Mouse (Mus musculus): ENCODE data around the gene Pik3ca.
"Not testable (repeated sequence)": the region's sequence is repeated elsewhere in the genome, so short reads cannot be mapped to it uniquely, and the experiment has no call there.

Pik3ca gene

GRCm38 (mm10) chr3:32401591-32401990 is 4.1 kb downstream of the Pik3ca start:
- DNase-seq (ENCODE audit: low spot score), result peak; percentile 27

GRCm38 (mm10) chr3:32402990-32403885 is 5.8 kb downstream of the Pik3ca start:
- DNase-seq (ENCODE audit: low spot score), result no peak

DNA sequence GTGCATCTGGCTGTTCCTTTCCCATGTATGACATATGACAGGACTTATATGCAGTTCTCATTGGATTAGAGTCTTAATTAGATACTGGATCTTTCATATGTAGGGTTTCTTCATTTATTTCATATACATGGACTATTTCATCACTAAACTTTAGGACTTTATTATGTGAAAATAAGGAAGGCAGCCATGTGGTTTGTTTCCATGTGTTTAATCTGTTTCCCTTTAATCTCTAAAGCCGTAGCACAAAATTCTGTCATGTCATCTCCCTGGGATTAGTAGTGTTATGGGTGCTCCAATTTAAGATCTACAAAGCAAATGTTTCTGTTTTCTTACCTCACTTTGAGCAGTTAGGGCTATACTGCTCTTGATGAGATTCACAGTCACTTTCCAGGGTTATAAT is 8.2 kb downstream of the Pik3ca start:
- no peak for DNase-seq (ENCODE audit: low spot score)

GRCm38 (mm10) chr3:32406804-32407203 is 9.3 kb downstream of the Pik3ca start:
- DNase-seq (ENCODE audit: low spot score), result no peak

- peak; percentile 79 for DNase-seq (ENCODE audit: low spot score)
Measured at GRCm38 (mm10) chr3:32408811-32409273, 11.4 kb downstream of the Pik3ca start.

- no peak for DNase-seq (ENCODE audit: low spot score)
Measured at GRCm38 (mm10) chr3:32412502-32413044, 15.1 kb downstream of the Pik3ca start.

DNA sequence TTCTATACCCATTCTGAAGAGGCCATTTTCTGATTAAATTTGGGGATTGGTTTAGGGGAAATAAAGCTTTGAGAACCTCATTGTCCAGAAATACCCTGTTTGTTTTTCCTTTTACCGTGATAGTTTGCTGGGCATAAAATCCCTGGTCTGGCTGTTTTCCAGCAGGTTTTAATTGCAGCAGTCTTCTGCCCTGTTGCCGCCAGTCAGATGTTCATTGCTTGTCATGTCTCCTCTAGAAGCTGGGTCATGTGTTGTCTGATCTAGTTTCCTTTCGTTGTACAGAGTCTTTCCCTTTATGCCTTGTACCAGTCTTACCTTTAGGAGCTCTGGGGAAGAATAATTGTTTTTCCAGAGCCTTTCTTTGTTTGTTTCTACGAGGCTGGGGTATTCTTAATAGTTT is 16.9 kb downstream of the Pik3ca start:
- no peak for DNase-seq (ENCODE audit: low spot score)

DNA sequence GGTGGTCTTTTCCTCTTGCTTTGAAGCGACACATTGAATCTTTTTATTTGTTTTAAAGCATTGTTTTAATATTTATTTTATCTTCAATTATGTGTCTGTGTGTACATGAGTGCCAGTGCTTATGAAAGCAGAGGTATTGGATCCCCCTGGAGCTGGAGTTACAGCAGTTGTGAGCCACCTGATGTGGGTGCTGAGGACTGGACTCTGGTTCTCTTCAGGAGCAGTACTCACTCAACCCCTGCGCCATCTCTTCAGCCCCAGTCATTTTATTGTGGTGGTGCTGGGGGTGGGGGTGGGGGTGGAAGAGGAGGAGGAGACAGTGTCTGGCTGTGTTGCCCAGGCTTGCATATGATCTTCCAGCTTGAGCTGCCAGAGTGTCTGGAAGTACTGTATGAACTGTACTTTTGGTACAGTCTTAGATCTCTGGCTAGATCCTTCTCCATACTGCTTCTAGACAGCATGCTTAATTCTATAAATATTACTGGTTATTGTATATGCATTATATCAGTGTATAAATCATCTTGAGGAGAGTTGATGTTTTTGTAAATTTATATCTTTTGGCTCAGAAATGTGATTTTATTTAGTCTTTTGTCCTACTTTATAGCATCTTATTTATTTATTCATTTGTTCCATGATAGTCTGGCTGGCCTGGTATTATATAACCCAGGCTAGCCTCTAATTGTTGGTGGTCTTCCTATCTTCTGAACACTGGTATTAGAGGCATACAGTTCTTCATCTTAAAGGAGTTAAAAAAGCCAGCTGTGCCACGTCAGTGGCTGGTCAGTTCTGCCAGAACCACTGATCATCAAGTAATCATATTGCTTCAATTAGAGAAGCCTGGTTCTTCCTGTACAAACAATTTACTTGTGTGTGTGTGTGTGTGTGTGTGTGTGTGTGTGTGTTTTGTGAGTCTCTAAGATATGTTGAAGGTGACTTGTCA is 18.2 kb downstream of the Pik3ca start:
- no peak for DNase-seq (ENCODE audit: low spot score)

GRCm38 (mm10) chr3:32417751-32418211 is 20.3 kb downstream of the Pik3ca start:
- no peak for DNase-seq (ENCODE audit: low spot score)

DNA sequence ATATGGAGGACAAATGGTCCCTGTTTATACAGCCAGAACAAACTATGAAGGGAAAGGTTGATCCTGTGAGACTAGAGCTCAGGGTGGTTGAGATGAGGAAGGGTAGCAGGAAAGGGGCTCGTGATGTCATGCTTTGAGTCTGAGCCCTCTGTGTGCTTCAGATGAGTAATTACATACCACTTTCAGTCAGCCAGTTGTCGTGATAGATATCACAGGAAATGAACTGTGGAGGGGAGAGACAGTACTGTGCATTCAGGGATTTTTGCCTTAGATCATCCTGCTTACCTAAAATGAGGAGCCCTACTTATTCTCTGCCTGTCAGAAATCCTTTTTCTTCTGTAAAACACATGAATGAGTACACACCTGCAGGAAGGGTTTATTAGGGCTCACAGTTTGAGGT is 22.4 kb downstream of the Pik3ca start:
- no peak for DNase-seq (ENCODE audit: low spot score)

DNA sequence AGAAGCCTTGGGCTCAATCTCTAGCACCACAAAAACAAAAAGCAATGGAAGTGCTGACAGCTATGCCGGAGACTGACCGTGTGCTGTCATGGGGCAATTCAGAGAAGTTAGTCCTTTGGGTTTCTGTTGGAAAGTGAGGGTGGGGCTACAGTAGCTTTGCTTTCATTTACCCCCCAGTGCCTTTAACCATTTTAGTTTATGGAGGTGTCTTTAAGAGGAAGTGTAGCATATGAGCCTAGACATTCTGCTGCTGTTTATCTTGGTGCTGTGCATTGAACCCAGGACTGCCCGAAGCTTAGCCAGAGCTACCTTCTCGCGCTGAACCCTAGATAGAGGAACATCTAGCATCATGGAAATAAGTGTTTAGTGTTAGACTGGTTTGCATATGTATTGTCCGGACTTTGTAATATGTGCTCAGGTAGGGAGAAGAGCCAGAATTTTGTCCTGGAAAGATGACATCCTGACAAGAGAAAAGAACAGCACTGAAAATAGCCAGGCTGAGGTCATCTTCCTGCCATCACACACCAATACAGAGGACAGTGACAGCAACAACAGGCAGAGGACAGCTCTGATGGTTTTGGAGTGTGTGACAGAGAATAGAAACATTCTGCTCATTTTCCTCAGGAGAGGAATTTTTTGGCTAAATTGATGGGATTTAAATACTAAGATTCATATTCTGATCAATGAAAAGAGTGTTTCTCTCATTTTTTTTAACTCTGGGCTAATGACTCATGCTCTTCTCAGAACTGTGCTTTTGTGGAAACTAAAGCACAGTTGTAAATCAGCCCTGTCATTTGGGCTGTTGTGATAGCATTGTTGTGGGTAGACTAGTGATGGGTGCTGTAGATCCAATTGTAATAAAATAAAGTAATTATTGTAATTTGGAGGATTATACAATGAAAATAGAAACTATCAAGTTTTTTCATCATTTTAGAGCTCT is 23.9 kb downstream of the Pik3ca start:
- DNase-seq (ENCODE audit: low spot score), result no peak

DNA sequence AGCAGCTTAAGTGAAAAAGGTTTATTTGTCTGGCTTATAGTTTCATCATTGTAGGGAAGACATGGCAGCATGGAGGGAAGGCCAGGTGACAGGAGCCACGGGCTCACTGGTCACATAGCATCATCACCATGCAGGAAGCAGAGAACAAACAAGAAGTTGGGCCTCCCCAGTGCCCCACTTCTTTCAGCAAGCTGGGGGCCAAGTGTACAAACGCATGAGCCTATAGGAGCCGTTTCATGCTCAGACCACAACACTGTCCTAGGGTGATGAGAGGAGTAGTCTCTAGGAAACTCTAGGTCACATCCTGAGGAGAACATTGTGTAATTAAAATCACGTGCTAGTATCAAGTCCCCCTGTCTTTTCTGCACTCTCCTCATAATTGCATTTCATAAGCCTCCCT is 30.2 kb downstream of the Pik3ca start:
- DNase-seq (ENCODE audit: low spot score), result no peak

DNA sequence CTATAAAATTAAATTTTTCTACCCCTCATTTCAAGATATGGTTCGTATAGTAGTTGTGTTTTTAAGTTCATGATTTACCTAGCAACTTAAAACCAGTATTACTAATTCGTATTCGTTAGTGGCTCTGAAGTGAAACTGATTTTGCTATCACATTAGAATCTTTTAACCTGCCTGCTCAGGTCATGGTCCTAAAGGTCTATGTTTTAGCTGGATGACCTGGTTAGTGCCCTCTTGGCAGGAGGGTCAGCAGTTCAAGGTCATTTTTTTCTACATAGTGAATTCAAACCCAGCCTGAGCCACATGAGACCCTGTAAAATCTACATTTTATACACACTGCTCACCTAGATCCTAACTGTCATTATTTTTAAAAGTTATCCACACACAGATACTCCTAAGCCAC is 30.9 kb downstream of the Pik3ca start:
- no peak for DNase-seq (ENCODE audit: low spot score)

- DNase-seq (ENCODE audit: low spot score), result no peak
Measured at GRCm38 (mm10) chr3:32428921-32429320, 31.4 kb downstream of the Pik3ca start.

DNA sequence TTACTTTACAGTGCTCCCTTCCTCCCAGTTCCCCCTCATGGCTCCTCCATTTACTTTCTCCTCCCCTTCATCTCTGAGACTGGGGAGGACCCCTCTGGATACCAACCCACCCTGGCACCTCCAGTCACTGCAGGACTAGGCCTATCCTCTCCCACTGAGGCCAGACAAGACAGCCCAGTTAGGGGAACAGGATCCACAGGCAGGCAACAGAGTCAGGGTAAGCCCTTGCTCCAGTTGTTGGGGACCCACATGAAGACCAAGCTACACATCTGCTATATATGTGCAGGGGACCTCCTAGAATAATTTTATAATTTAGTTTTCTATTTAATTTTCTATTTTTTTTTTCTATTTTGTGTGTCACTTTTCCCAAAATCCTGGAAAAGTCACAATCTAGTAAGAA is 31.9 kb downstream of the Pik3ca start:
- DNase-seq (ENCODE audit: low spot score), result not testable (repeated sequence)

DNA sequence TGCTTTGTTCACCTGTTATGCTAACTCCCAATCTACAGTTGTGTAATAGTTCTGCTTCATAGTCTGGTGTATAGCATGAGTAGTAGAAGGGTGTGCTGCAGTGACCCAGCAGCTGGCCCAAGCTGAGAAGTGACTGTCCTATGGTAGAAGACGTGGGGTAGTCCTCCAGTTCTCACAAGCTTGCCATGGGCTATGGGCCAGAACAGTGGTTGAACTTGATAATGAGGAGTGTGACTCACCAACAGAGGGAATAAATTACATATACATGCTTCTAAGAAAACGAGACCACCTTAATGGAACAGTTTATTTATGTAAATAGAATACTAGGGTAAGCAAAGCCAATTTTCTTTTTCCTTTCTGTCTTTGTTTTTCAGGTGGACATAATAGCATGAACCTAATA is 32.9 kb downstream of the Pik3ca start:
- no peak for DNase-seq (ENCODE audit: low spot score)

- no peak for DNase-seq (ENCODE audit: low spot score)
Measured at GRCm38 (mm10) chr3:32434016-32434415, 36.5 kb downstream of the Pik3ca start.

DNA sequence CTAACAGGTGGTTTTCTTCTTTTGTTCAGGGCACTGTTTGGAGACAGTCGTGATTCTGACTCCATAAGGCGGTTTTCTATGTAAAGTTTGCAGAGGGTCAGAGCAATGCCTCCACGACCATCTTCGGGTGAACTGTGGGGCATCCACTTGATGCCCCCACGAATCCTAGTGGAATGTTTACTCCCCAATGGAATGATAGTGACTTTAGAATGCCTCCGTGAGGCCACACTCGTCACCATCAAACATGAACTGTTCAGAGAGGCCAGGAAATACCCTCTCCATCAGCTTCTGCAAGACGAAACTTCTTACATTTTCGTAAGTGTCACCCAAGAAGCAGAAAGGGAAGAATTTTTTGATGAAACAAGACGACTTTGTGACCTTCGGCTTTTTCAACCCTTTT is 38.6 kb downstream of the Pik3ca start:
- no peak for DNase-seq (ENCODE audit: low spot score)

GRCm38 (mm10) chr3:32437297-32437696 is 39.8 kb downstream of the Pik3ca start:
- no peak for DNase-seq (ENCODE audit: low spot score)

GRCm38 (mm10) chr3:32437820-32438219 is 40.3 kb downstream of the Pik3ca start:
- no peak for DNase-seq (ENCODE audit: low spot score)

DNA sequence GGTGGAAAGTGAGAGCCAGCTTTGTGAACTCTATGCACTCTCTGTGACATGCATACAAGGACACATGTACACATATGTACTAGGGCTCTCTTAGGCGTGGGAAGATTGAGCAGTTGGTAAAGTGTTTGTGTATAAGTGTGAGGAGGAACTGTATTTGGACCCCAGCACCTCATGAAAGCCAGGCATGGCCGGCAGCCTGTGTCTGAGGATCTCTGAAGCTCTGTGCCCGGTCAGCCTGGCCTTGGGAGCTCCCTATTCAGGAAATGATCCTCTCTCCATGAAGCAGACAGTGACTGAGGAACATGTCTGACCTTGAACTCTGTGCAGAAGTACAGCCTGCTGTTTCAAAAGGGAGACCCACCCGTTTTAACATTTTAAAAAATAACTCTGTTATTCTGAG is 41.2 kb downstream of the Pik3ca start:
- no peak for DNase-seq (ENCODE audit: low spot score)

Measured in yolk sac, embryonic 10.5 days (tissue).